Mouse (Mus musculus): Measurements from ENCODE around the gene Mrtfa. TPM values are rescaled to one million over a fixed set of nuclear protein-coding genes. Genes with fewer than 3 reads are reported as not detected.

Gene Mrtfa
- total RNA-seq, 4 experiments from 2014 or later, result 64.2 to 70.5 (median 64.9) TPM

DNA sequence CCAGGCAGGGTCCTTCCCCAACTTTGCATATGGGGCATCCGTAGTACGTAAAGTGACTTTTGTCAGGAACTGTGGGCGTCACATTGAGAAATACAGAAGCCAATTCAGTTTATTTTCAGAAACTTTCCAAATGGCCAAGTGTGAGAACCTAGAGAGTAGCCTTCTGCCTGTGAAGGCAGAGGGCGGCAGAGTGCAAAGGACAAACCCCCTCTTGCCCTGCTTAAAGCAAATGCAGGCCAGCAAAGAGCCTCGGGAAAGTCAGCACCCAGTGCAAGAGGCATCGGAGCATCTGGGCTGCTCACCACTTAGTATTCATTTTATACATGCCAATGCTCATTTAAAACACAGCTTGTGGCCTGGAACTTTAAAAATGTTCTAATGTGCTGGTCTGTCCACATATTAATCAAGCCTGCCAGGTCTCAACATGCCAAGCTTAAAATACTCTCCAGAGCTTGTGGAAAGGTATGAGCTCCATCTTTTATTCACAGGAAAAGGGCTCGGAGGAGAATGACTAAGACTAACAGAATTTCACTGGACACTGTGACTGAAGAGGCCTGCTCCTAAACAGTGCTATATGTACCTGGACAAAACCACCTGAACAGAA lies 31.9 kb downstream of the Mrtfa start:
- DNase-seq (ENCODE audit: low spot score in 2 of 2), result no peak

DNA sequence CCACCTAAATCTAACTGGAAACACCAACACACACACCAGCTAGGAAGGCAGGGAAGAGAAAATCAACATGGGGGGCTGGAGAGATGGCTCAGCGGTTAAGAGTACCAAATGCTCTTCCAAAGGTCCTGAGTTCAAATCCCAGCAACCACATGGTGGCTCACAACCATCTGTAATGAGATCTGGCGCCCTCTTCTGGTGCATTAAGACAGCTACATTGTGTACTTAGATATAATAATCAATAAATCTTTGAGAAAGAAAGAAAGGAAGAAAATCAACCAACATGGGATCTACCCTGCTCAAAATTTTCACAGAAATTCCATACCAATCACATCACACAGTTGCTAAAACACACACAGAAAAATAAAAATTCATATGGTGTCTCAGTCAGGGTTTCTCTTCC lies 34.1 kb downstream of the Mrtfa start:
- no peak for DNase-seq (ENCODE audit: low spot score in 2 of 2)

GRCm38 (mm10) chr15:81155845-81156244 lies 34.7 kb downstream of the Mrtfa start:
- DNase-seq (ENCODE audit: low spot score in 2 of 2), result no peak

DNA sequence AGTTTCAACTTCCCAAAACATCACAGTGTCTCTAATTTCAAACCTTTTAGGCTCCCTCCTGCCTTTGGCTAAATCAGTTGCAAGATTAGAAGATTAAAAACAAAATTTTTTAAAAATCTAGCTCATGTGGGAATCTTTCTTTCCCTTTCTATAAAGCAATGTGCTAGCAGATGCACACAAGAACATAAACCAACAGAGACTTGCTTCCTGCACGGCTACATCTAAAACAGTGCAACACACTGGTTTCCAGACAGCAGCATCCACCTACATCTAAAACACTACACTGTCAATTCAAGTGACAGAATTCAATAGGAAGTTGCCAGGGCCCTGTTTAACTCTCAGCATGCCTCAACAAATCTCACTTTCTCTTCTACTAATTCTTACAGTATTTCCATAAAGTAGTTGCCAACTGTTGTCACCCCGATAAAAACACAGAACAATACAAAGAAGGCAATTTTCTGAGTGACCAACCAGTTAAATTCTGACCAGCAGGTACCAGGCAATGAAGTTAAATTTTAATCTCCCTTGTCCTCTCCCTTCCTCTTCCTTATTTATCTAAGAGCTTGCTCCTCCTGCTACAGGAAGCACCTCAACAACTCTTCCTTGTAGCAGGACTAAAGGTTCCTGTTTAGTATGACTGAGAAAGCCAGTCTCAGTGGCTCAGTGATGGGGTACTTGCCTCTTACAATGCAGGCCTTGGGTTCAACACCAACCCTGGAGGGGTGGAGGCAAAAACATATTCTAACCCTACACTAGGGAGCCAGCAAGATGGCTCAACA lies 35.5 kb downstream of the Mrtfa start:
- DNase-seq (ENCODE audit: low spot score in 2 of 2), result no peak

- DNase-seq (ENCODE audit: low spot score in 2 of 2), result no peak
Observed at GRCm38 (mm10) chr15:81141956-81142576, 48.5 kb downstream of the Mrtfa start.

DNA sequence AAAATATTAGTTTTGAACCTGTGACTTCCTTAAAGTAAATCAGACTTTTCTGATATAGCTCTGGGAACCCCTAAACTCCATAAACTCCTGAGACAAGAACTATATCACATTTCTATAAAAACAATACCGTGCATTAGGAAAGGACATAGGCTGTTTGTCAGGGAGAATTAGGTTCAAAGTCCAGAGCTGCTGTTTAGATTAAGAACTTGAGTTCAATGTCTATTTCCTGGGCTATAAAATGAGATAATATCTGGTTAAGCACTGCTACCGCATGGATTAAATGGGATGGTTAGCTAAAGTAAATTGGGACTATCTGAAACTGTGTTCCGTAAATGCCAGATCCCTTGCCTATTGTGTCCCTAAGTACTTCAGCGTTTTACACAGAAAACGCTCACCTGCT lies 50.6 kb downstream of the Mrtfa start:
- DNase-seq (ENCODE audit: low spot score in 2 of 2), result no peak

DNA sequence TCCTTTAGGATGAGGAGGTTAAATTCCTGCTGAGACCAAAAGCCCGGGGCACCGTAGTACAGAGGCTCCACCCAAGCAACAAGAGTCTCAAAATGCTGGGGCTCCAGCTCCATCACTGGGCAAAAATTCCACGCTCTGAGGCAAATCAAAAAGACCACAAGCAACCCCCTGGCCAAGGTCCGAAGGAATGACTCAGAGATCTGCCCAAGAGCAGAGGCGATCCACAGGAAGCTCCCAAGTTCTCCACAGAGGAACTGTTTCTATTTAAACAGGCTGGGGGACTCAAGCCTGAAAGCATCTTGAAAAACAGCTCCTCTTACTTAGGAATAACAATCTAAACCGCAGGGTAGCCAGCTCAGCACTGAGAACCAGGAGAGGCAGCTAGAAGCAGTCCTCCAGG lies 53.3 kb downstream of the Mrtfa start:
- no peak for DNase-seq (ENCODE audit: low spot score in 2 of 2)

GRCm38 (mm10) chr15:81133781-81134180 lies 56.8 kb downstream of the Mrtfa start:
- DNase-seq (ENCODE audit: low spot score in 2 of 2), result no peak

DNA sequence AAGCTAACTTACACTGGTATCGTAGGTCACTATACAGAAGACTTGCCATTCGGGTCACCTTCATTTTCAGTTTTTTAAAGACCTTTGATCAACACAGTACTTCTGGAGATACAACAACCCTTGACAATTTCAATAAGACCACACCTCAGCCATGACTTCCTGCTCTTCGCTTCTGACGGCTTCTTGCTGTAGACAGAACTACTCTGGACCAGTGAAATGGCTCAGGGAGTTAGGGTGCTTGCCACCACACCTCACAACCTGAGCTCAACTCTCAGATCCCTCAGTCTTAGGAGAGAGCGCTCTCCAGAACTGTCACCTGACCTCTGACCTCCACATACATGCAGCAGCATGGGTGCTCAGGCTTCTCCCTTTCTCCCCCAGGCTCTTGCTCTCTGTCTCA lies 59.4 kb downstream of the Mrtfa start:
- DNase-seq (ENCODE audit: low spot score in 2 of 2), result no peak

- DNase-seq (ENCODE audit: low spot score in 2 of 2), result no peak
Observed at GRCm38 (mm10) chr15:81129970-81130369, 60.6 kb downstream of the Mrtfa start.

GRCm38 (mm10) chr15:81128155-81128838 lies 62.3 kb downstream of the Mrtfa start:
- no peak for DNase-seq (ENCODE audit: low spot score in 2 of 2)

GRCm38 (mm10) chr15:81124282-81124681 lies 66.3 kb downstream of the Mrtfa start:
- no peak for DNase-seq (ENCODE audit: low spot score in 2 of 2)

GRCm38 (mm10) chr15:81123122-81123521 lies 67.4 kb downstream of the Mrtfa start:
- no peak for DNase-seq (ENCODE audit: low spot score in 2 of 2)

GRCm38 (mm10) chr15:81122535-81122934 lies 68.0 kb downstream of the Mrtfa start:
- DNase-seq (ENCODE audit: low spot score in 2 of 2), result no peak

- DNase-seq (ENCODE audit: low spot score in 2 of 2), result no peak
Observed at GRCm38 (mm10) chr15:81122078-81122477, 68.5 kb downstream of the Mrtfa start.

GRCm38 (mm10) chr15:81120946-81121345 lies 69.6 kb downstream of the Mrtfa start:
- DNase-seq (ENCODE audit: low spot score in 2 of 2), result no peak

DNA sequence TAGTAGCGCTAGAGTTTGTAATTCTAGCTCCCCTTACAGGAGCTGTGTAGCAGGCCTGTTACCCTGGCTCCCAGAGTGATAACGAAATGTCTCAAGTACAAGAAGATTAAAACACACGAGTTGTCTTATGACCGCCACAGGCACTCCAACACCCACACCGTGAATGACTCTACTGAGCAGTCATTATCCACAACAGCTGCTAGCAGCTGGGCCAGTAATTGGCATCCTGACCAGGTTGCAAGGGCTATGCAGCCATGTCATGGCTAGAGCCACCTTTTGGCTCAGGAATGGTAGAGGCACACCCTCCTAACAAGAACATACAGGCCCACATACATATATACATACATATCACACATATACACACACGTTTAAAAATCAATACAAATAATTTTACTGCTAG lies 70.4 kb downstream of the Mrtfa start:
- no peak for DNase-seq (ENCODE audit: low spot score in 2 of 2)

DNA sequence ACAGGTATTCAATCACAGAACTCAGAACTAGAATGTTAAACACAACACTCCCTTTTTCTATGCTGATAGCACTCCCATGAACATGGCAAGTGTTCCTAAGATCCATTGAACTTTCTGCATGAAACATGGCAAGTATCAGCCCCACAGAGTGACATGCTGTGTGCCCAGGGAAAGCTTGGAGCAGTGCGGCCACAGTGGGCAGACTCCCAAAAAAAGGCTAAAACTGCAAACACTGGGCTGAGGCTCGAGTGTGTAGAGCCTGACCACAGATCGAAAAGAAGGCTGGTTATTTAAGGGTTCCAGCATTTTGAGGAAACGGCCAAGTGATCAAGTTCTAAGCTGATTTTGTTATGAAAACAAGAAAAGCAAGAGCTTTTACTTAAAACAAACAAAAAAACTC lies 72.3 kb downstream of the Mrtfa start:
- DNase-seq (ENCODE audit: low spot score in 2 of 2), result no peak

- no peak for DNase-seq (ENCODE audit: low spot score in 2 of 2)
Observed at GRCm38 (mm10) chr15:81112589-81112988, 78.0 kb downstream of the Mrtfa start.

GRCm38 (mm10) chr15:81110315-81110714 lies 80.2 kb downstream of the Mrtfa start:
- DNase-seq (ENCODE audit: low spot score in 2 of 2), result no peak

DNA sequence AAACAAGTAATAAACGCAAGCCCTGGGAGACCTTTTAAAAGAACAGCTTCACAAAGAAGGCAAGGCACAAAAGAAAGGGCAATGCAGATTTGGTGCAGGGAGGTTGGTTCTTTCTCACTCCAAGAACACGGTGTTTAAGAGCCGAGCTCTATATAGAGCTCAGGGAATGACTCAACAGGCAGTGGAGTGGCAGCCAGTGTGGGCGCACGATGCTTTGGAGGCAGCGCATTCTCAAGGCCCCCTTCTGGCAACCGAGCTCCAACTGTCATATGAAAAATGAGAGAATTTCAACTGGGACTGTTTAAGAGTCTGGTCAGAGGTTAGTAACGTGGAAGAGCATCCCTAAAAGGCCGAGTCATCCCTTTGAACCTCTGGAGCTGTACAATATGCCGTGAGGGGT lies 84.6 kb downstream of the Mrtfa start:
- DNase-seq (ENCODE audit: low spot score in 2 of 2), result peak; percentile 50 to 78

- no peak for DNase-seq (ENCODE audit: low spot score in 2 of 2)
Observed at GRCm38 (mm10) chr15:81104585-81105259, 85.8 kb downstream of the Mrtfa start.

Data from left cerebral cortex, adult 8-10 months (tissue).